Mouse (Mus musculus) gastrocnemius, adult 18-20 months (tissue): ENCODE measurements around the gene Shmt1. TPM values are rescaled to one million over a fixed set of nuclear protein-coding genes. Genes with fewer than 3 reads are reported as not detected.

Experiments used
- DNase-seq: peaks from one replicate; pipeline ENCODE4 v3.0.0; 2021; ENCODE audit warnings: low spot score
- total RNA-seq, 2 experiments: library from RNA; stranded (reverse); gene quantifications; 2 replicates each; pipeline ENCODE4 v1.2.3; 2021

Shmt1 gene
- total RNA-seq, 2 experiments from 2014 or later: 10.6 to 13.9 TPM

- no peak for DNase-seq
These were observed 11.5 kb downstream of the Shmt1 start for GRCm38 (mm10) chr11:60799977-60800376.

- peak; percentile 50 for DNase-seq
These were observed 15.2 kb downstream of the Shmt1 start for GRCm38 (mm10) chr11:60796342-60796741.

GRCm38 (mm10) chr11:60790472-60790871, 21.0 kb downstream of the Shmt1 start:
- no peak for DNase-seq

- peak; percentile 68 for DNase-seq
These were observed 23.9 kb downstream of the Shmt1 start for GRCm38 (mm10) chr11:60787595-60787994.

- DNase-seq: peak; percentile 42
These were observed 27.2 kb downstream of the Shmt1 start for GRCm38 (mm10) chr11:60784179-60784922.

GRCm38 (mm10) chr11:60779673-60780189, 31.8 kb downstream of the Shmt1 start:
- DNase-seq: peak; percentile 44

- DNase-seq: no peak
These were observed 33.6 kb downstream of the Shmt1 start for GRCm38 (mm10) chr11:60777801-60778370.

- peak; percentile 89 for DNase-seq
These were observed 34.4 kb downstream of the Shmt1 start, which contains the start of the genes Top3a and Smcr8 for GRCm38 (mm10) chr11:60776829-60777740. Top3a (minus strand) TSS chr11:60777365. Smcr8 (plus strand) TSS chr11:60777524.

- DNase-seq: no peak
These were observed 35.2 kb downstream of the Shmt1 start for GRCm38 (mm10) chr11:60776107-60776828.

GRCm38 (mm10) chr11:60775578-60775977, 35.9 kb downstream of the Shmt1 start:
- no peak for DNase-seq

GRCm38 (mm10) chr11:60774841-60775240, 36.7 kb downstream of the Shmt1 start:
- no peak for DNase-seq

GRCm38 (mm10) chr11:60774158-60774689, 37.3 kb downstream of the Shmt1 start:
- no peak for DNase-seq

- DNase-seq: no peak
These were observed 39.4 kb downstream of the Shmt1 start for GRCm38 (mm10) chr11:60772161-60772560.

- DNase-seq: no peak
These were observed 40.7 kb downstream of the Shmt1 start for GRCm38 (mm10) chr11:60770776-60771175.

- no peak for DNase-seq
These were observed 42.2 kb downstream of the Shmt1 start for GRCm38 (mm10) chr11:60769322-60769721.

GRCm38 (mm10) chr11:60766969-60767368, 44.5 kb downstream of the Shmt1 start:
- no peak for DNase-seq

GRCm38 (mm10) chr11:60761681-60762080, 49.8 kb downstream of the Shmt1 start:
- DNase-seq: no peak

GRCm38 (mm10) chr11:60755570-60755969, 55.9 kb downstream of the Shmt1 start:
- no peak for DNase-seq

GRCm38 (mm10) chr11:60740321-60740720, 71.2 kb downstream of the Shmt1 start:
- no peak for DNase-seq
